Mouse (Mus musculus) kidney, embryonic 14.5 days (tissue): ENCODE results near the gene Rasa3. TPM values are rescaled to one million over a fixed set of nuclear protein-coding genes. Genes with fewer than 3 reads are reported as not detected.
A peak's percentile ranks its signal among the peaks of the same experiment; 100 is the strongest.

ENCODE experiments used
- ATAC-seq: fragments of 200-750 bp; cut with Nextera tagmentation; 2 replicates; pipeline ENCODE4 v1.8.0; 2017; ENCODE audit warnings: moderate number of reproducible peaks, mild to moderate bottlenecking, moderate TSS enrichment, moderate library complexity; ENCODE audit not compliant: low FRiP score, low TSS enrichment
- H3K27ac ChIP-seq: fragments of 300-500 bp; sonication (generic); 2 replicates; pipeline ENCODE4 v1.5.1; 2014; ENCODE audit warnings: low read depth, mild to moderate bottlenecking, low read length, moderate library complexity, mixed read lengths
- H3K27me3 ChIP-seq: fragments of 300-500 bp; sonication (generic); 2 replicates; pipeline ENCODE4 v1.6.1; 2014; ENCODE audit warnings: mild to moderate bottlenecking, low read length; ENCODE audit not compliant: control insufficient read depth, insufficient read depth
- H3K36me3 ChIP-seq: fragments of 300-500 bp; sonication (generic); 2 replicates; pipeline ENCODE4 v1.6.1; 2014; ENCODE audit warnings: low read length, mixed read lengths; ENCODE audit not compliant: control insufficient read depth, insufficient read depth
- H3K4me1 ChIP-seq: fragments of 300-500 bp; sonication (generic); 2 replicates; pipeline ENCODE4 v1.6.1; 2014; ENCODE audit warnings: low read length, mixed read lengths; ENCODE audit not compliant: control insufficient read depth, insufficient read depth
- H3K4me2 ChIP-seq: fragments of 300-500 bp; sonication (generic); replicated peaks from 2 replicates; pipeline ENCODE4 v1.6.1; 2014; ENCODE audit warnings: low read depth, mild to moderate bottlenecking, low read length
- H3K4me3 ChIP-seq: fragments of 300-500 bp; sonication (generic); 2 replicates; pipeline ENCODE4 v1.5.1; 2014; ENCODE audit warnings: mild to moderate bottlenecking, low read length
- H3K9ac ChIP-seq: fragments of 300-500 bp; sonication (generic); 2 replicates; pipeline ENCODE4 v1.6.1; 2014; ENCODE audit warnings: low read depth, mild to moderate bottlenecking, low read length, moderate library complexity
- H3K9me3 ChIP-seq: fragments of 300-500 bp; sonication (generic); 2 replicates; pipeline ENCODE4 v1.6.1; 2016; ENCODE audit warnings: low read length; ENCODE audit not compliant: control insufficient read depth
- WGBS: fragments of 180-500 bp; shearing (Covaris S2); extraction: QIAGEN DNeasy Blood & Tissue Kit; methylation state at CpG from one replicate; pipeline ENCODE4 v1.1.7; 2014; 5-methylcytosine and 5-hydroxymethylcytosine counted together
- polyA plus RNA-seq: library from polyadenylated mRNA; unstranded; fragments of >200 nt; fragmentation: Nextera tagmentation; extraction: Ambion mirVana; gene quantifications from 2 replicates; pipeline ENCODE4 v1.2.1, GENCODE M21; 2014

Gene Rasa3
- polyA plus RNA-seq, 1 experiment from 2014 or later, result 20.2 TPM

DNA sequence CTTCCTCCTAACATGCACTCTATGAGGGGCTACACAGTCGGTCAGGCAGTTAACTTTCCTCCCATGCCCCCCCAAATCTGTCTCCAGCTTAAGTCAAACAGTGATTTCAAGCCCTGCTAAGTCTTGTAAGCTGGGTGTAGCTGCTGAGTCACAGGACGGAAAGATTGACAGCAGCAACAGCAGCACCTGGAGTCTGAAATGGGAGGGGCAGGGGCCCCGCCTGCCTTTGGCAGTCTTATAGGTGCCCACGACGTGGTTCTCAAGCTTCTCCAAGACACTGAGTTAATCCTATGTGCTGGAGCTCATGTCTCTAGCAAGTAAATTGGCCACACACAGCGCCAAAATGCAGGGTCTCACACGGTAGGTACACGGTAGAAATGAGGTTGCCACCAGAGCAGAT is 84.1 kb downstream of the Rasa3 start:
- Histone ChIP-seq H3K9ac (no peak overlapping the region), H3K4me2 (no peak overlapping the region), H3K4me1 (no peaks in the 10 kb centered on the region), H3K27ac (no peak overlapping the region), H3K9me3 (no peaks in the 10 kb centered on the region), H3K36me3 (0 out of 2 replicates have a peak, but pooled peaks cover 2% of the 10 kb centered on the region), H3K4me3 (no peak overlapping the region), H3K27me3 (no peaks in the 10 kb centered on the region)
- WGBS, result 85% methylated on average over 8 of the region's 8 CpGs
- ATAC-seq, result no peak

DNA sequence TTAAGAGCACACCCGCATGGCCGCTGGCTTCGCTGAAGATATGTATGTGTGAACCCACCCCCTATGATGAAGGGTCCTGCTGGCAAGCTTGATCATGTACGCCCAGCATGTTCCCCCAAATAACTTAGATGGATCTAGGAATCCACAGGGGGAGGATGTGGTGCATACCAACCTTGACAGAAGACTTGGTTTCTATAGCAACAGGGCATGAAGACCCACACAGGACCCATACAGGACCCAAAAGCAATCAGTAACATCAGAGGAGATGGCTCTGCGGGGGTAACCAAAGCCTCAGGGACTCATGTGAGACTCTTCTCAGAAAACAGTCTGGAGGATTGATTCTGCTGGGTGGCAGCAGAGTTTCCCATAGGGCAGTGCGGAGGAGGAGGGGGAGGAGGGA is 86.2 kb downstream of the Rasa3 start:
- Histone ChIP-seq H3K4me2 (no peak overlapping the region), H3K27ac (no peak overlapping the region), H3K9me3 (no peaks in the 10 kb centered on the region), H3K4me1 (no peaks in the 10 kb centered on the region), H3K4me3 (no peak overlapping the region), H3K36me3 (no peaks in the 10 kb centered on the region), H3K27me3 (no peaks in the 10 kb centered on the region), H3K9ac (no peak overlapping the region)
- 78% methylated on average over 6 of the region's 6 CpGs for WGBS
- no peak for ATAC-seq

DNA sequence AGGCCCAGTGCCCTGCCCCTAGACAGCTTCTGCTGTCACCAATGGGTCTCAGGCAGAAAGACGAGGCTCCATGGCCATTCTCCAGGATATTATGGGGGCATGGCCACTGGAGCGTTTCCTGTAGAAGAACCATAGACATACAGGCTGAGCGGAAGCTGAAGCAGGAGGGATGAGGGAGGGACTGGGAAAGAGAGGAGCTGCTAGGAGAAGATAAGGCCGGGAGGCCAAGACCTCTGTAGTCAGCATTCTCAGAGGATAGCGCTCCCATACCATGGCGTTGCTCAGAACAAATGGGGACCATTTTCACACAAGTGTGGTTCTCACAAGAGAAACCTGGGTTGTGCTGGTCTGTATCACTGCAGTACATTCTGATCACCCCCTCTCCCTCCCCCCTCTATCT is 88.3 kb downstream of the Rasa3 start:
- no peak overlapping the region for H3K9ac ChIP-seq
- H3K27me3 ChIP-seq, result no peaks in the 10 kb centered on the region
- H3K4me3 ChIP-seq, result no peak overlapping the region
- H3K27ac ChIP-seq, result no peak overlapping the region
- H3K4me1 ChIP-seq, result no peaks in the 10 kb centered on the region
- no peak overlapping the region for H3K4me2 ChIP-seq
- H3K9me3 ChIP-seq, result no peaks in the 10 kb centered on the region
- ATAC-seq, result no peak
- 66% methylated on average over 6 of the region's 6 CpGs for WGBS
- no peaks in the 10 kb centered on the region; the same call in 1 of the 2 replicates for H3K36me3 ChIP-seq

DNA sequence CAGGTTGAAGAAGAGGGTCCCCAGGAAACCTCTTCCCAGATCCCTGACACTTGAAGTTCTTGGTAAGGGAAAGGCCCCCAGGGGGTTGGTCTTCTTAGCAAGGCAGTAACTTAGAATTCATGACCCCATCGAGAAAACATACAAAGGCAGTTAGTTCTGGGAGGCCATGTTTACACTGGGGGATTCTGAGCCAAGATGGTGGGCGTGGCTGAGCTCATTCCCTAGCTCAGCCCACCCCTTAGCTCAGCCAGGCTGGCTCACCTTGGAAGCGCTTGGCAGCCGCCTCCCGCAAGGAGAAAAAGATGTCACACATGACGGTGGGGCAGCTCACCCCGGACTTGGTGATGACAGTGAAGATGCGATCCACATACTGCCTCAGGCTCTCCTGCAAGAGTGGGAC is 92.8 kb downstream of the Rasa3 start:
- H3K27me3 ChIP-seq, result no peaks in the 10 kb centered on the region
- H3K36me3 ChIP-seq, result peaks cover 14% of the 10 kb centered on the region; the same call in 1 of the 2 replicates
- H3K27ac ChIP-seq, result no peak overlapping the region
- H3K4me3 ChIP-seq, result no peak overlapping the region
- H3K9ac ChIP-seq, result no peak overlapping the region
- no peak for ATAC-seq
- 71% methylated on average over 8 of the region's 8 CpGs for WGBS
- no peaks in the 10 kb centered on the region for H3K9me3 ChIP-seq
- H3K4me1 ChIP-seq, result no peaks in the 10 kb centered on the region
- H3K4me2 ChIP-seq, result no peak overlapping the region

DNA sequence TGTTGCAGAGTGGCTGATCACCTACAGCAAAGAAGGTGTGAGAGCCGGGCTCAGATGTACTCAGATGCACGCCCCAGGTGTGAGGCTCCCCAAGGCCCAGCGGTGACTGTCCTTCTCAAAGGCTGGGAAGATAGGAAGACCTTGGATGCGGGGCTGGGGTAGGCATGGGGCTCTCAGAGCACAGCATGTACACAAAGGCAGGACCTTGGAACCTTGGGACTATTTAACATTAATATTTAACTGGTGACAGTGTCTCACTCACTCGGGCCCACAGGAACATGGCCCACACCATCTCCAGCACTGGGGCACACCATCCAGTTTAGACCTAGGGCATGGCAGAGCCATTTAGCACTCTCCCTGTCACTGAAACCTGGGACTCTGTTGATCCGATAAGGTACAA is 99.5 kb downstream of the Rasa3 start:
- WGBS, result 93% methylated on average over 6 of the region's 6 CpGs
- no peak overlapping the region for H3K9ac ChIP-seq
- H3K36me3 ChIP-seq, result peaks cover 16% of the 10 kb centered on the region; the same call in 1 of the 2 replicates
- H3K4me1 ChIP-seq, result no peaks in the 10 kb centered on the region
- ATAC-seq, result no peak
- no peak overlapping the region for H3K27ac ChIP-seq
- no peak overlapping the region for H3K4me3 ChIP-seq
- H3K9me3 ChIP-seq, result no peaks in the 10 kb centered on the region
- no peaks in the 10 kb centered on the region for H3K27me3 ChIP-seq
- no peak overlapping the region for H3K4me2 ChIP-seq

DNA sequence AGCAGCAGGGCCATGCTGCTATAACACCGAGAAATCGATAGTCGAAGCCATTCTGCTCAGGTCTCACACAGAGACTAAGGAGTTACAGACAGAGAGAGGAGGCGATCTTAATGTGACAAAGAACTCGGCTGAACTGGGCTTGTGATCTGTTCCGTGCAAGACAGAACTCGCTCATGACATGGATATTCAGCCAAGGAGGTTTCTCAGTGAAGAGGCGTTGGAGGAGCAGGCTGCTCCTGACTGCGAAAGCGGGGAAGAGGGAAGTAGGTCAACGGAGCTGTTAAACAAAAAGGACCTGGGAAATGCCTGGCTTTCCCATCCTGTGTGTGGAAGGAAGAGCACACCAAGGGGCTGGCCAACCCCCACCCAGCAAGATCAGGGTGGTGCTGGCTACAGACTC is 105.4 kb downstream of the Rasa3 start:
- 91% methylated on average over 11 of the region's 11 CpGs for WGBS
- no peak for ATAC-seq
- no peaks in the 10 kb centered on the region for H3K9me3 ChIP-seq
- no peaks in the 10 kb centered on the region for H3K4me1 ChIP-seq
- H3K36me3 ChIP-seq, result peaks cover 3% of the 10 kb centered on the region; the same call in 1 of the 2 replicates
- H3K27ac ChIP-seq, result no peak overlapping the region
- no peak overlapping the region; the same call in 1 of the 2 replicates for H3K9ac ChIP-seq
- no peak overlapping the region for H3K4me3 ChIP-seq
- no peak overlapping the region for H3K4me2 ChIP-seq
- H3K27me3 ChIP-seq, result no peaks in the 10 kb centered on the region

DNA sequence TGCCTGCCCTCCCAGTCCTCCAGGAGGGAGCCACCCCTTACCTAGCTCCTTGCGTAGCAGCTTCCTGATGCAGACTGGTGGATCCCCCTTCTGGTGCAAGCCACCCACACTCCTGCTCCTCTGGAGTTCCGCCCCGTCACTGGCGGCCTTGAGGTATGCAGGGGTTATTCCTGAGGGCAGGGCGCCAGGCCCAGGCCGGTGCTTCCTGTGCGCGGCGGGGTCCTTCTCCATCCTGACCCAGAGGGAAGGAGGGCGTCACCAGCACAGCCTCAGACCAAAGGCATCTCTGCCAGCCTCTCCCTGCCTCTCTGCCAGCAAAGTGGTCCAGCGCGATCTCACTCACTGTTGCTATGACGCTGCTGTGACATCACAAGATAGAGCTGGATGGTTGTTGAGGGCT is 115.3 kb downstream of the Rasa3 start, which contains the start of gene 1700029H14Rik:
Gene 1700029H14Rik (minus strand): TSS at position 344 of the 400 bp plus-strand sequence.
- Histone ChIP-seq H3K9me3 (no peaks in the 10 kb centered on the region), H3K27me3 (no peaks in the 10 kb centered on the region), H3K4me1 (no peaks in the 10 kb centered on the region), H3K9ac (no peak within 1 kb of the TSS), H3K4me2 (no peak within 1 kb of the TSS), H3K36me3 (no peaks in the 10 kb centered on the region), H3K4me3 (no peak within 1 kb of the TSS), H3K27ac (no peak within 1 kb of the TSS)
- peak; percentile 62; the same call in 1 of the 2 replicates for ATAC-seq
- 23% methylated on average over 13 of the region's 13 CpGs for WGBS

DNA sequence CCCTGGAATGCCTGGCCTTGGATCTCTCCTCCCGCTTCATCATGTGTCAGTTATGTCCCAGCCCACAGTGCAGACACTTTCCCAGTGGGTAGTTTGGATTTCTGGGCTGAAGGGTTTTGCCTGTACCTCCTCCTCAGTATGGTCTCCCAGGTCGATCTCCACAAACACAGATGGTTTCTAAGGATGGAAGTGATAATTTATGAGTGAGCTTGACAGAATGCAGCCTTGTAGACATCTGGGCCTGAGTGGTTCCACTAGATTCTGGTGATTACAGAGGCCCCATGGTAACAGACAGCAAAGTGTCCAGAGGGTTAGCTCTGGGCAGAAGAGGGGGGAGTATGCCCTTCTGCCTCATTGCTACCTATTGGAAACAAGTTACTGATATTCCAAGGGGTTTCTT is 119.9 kb downstream of the Rasa3 start:
- Histone ChIP-seq H3K27me3 (no peaks in the 10 kb centered on the region), H3K4me1 (no peaks in the 10 kb centered on the region), H3K4me2 (no peak overlapping the region), H3K9me3 (no peaks in the 10 kb centered on the region), H3K27ac (no peak overlapping the region), H3K4me3 (no peak overlapping the region), H3K36me3 (no peaks in the 10 kb centered on the region), H3K9ac (no peak overlapping the region)
- ATAC-seq, result no peak
- 58% methylated on average over 2 of the region's 2 CpGs for WGBS

DNA sequence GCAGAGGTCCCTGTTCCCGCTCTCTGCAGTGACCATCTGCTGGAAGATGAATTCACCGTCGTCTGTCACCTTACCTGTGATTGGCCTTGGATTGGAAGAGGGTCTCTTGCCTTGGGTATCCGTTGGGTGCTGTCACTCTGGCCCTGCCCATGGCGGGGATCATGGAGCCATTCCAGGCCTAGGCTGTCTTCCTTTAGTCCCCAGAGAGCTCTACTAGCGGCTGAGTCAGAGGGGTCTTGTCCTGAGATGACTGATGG is 125.9 kb downstream of the Rasa3 start:
- no peaks in the 10 kb centered on the region for H3K36me3 ChIP-seq
- H3K27me3 ChIP-seq, result no peaks in the 10 kb centered on the region
- no peak overlapping the region for H3K27ac ChIP-seq
- H3K4me1 ChIP-seq, result no peaks in the 10 kb centered on the region
- H3K4me3 ChIP-seq, result no peak overlapping the region
- no peak overlapping the region for H3K9ac ChIP-seq
- no peak overlapping the region for H3K4me2 ChIP-seq
- no peaks in the 10 kb centered on the region for H3K9me3 ChIP-seq
- WGBS, result 89% methylated on average over 6 of the region's 6 CpGs
- no peak for ATAC-seq
